ENCODE assay signal across 12 mouse cellular contexts in genomic region chr12:79609399-79610010, GRCm38 (mm10).
DNase-seq lines count a peak whose midpoint lies in the region; ATAC-seq lines count a peak whose summit lies in the region.
"Had no signal": no experiment of that assay in that cellular context is flagged by ENCODE, and none has a peak within 500 bp of the region (broad histone marks: within the 10 kb centered on the region; RNA-seq: fewer than 3 reads in every experiment).

No protein-coding gene starts in this region.

- H3K36me3 ChIP-seq in intestine, embryonic 14.5 days (ENCODE audit: control insufficient read depth, insufficient read depth, low read length) = no peaks in the 10 kb centered on the region
- H3K36me3 ChIP-seq in intestine, embryonic 15.5 days = no peaks in the 10 kb centered on the region
- H3K36me3 ChIP-seq: heart, embryonic 12.5 days; hindbrain, embryonic 15.5 days had no signal

- H3K4me3 ChIP-seq in intestine, embryonic 14.5 days (ENCODE audit: low read depth, low read length) = no peak overlapping the region
- no peak overlapping the region for H3K4me3 ChIP-seq in intestine, embryonic 15.5 days (replicated peaks)
- H3K4me3 ChIP-seq: heart, embryonic 12.5 days; hindbrain, embryonic 15.5 days had no signal

- no peak for ATAC-seq in intestine, embryonic 14.5 days (replicated peaks; ENCODE audit: low FRiP score, low TSS enrichment, low read depth)
- ATAC-seq in intestine, embryonic 15.5 days = no peak
- ATAC-seq: lung, postnatal 0 days had no signal

- WGBS in intestine, embryonic 14.5 days = 69% methylated on average over 8 of the region's 8 CpGs
- 71% methylated on average over 8 of the region's 8 CpGs for whole genome bisulfite sequencing in intestine, embryonic 15.5 days

- no peak overlapping the region for H3K4me2 ChIP-seq in intestine, embryonic 14.5 days (ENCODE audit: low read length)
- H3K4me2 ChIP-seq in intestine, embryonic 15.5 days (replicated peaks) = no peak overlapping the region
- H3K4me2 ChIP-seq: heart, embryonic 12.5 days; hindbrain, embryonic 15.5 days had no signal

- peak; percentile 48 for DNase-seq in intestine, embryonic 14.5 days (ENCODE audit: low spot score)
- DNase-seq in R1 (ENCODE audit: low read depth, low spot score) = peak; percentile 44
- peak; percentile 61 for DNase-seq in embryo, embryonic 11 days
- peak; percentile 72 for DNase-seq in mesoderm, embryonic 11.5 days (ENCODE audit: low read depth, low spot score)
- no peak for DNase-seq in urinary bladder, postnatal 36 days (ENCODE audit: low spot score in 2 of 2)
- no peak for DNase-seq in left cerebral cortex, adult 11 months (ENCODE audit: low spot score)
- DNase-seq: adrenal gland, adult 2 months; thymus, postnatal 4 days had no signal

- no peaks in the 10 kb centered on the region for H3K9me3 ChIP-seq in intestine, embryonic 14.5 days (ENCODE audit: control insufficient read depth, low read length)
- no peaks in the 10 kb centered on the region for H3K9me3 ChIP-seq in intestine, embryonic 15.5 days
- H3K9me3 ChIP-seq: heart, embryonic 12.5 days; hindbrain, embryonic 15.5 days had no signal

- no peaks in the 10 kb centered on the region for H3K27me3 ChIP-seq in intestine, embryonic 14.5 days (replicated peaks; ENCODE audit: control insufficient read depth, insufficient read depth, low read length)
- H3K27me3 ChIP-seq in intestine, embryonic 15.5 days (replicated peaks) = no peaks in the 10 kb centered on the region
- H3K27me3 ChIP-seq: heart, embryonic 12.5 days had no signal

- H3K27ac ChIP-seq in intestine, embryonic 14.5 days (ENCODE audit: low read depth) = no peak overlapping the region
- no peak overlapping the region for H3K27ac ChIP-seq in intestine, embryonic 15.5 days
- H3K27ac ChIP-seq: hindbrain, embryonic 15.5 days had no signal

- H3K9ac ChIP-seq in intestine, embryonic 14.5 days (ENCODE audit: low read length) = no peak overlapping the region
- no peak overlapping the region for H3K9ac ChIP-seq in intestine, embryonic 15.5 days
- H3K9ac ChIP-seq: heart, embryonic 12.5 days; hindbrain, embryonic 15.5 days had no signal

- peaks cover 36% of the 10 kb centered on the region for H3K4me1 ChIP-seq in intestine, embryonic 14.5 days (replicated peaks; ENCODE audit: control insufficient read depth, insufficient read depth, low read length)
- H3K4me1 ChIP-seq in intestine, embryonic 15.5 days (replicated peaks) = peaks cover 19% of the 10 kb centered on the region

Comparison
In these comparisons a context has a peak if more than half of its experiments do, and no peak if none do; other contexts are left out.
1. DNase-seq: peak in intestine, embryonic 14.5 days (single experiment), R1 (single experiment), embryo, embryonic 11 days (single experiment) and mesoderm, embryonic 11.5 days (single experiment); none in urinary bladder, postnatal 36 days (0 of 2) and left cerebral cortex, adult 11 months (single experiment).